Mouse (Mus musculus): ENCODE data around the gene Rcor2.
A peak's percentile ranks its signal among the peaks of the same experiment; 100 is the strongest.

Rcor2 gene

GRCm38 (mm10) chr19:7265478-7266191 lies 1.5 kb upstream of the Rcor2 start:
- no peak for DNase-seq

GRCm38 (mm10) chr19:7266421-7266831 lies 699 bp upstream of the Rcor2 start:
- DNase-seq = no peak

GRCm38 (mm10) chr19:7267781-7268721 lies 926 bp downstream of the Rcor2 start:
- DNase-seq = peak; percentile 95

GRCm38 (mm10) chr19:7268722-7269090 lies 1.6 kb downstream of the Rcor2 start:
- peak; percentile 92 for DNase-seq

GRCm38 (mm10) chr19:7269290-7270044 lies 2.3 kb downstream of the Rcor2 start:
- DNase-seq = no peak

GRCm38 (mm10) chr19:7273486-7273885 lies 6.4 kb downstream of the Rcor2 start:
- DNase-seq = no peak

GRCm38 (mm10) chr19:7274326-7274990 lies 7.3 kb downstream of the Rcor2 start:
- peak; percentile 53 for DNase-seq

- no peak for DNase-seq
These were observed 8.1 kb downstream of the Rcor2 start for GRCm38 (mm10) chr19:7275131-7275789.

GRCm38 (mm10) chr19:7276053-7276659 lies 9.0 kb downstream of the Rcor2 start:
- no peak for DNase-seq

- DNase-seq = no peak
These were observed 9.7 kb downstream of the Rcor2 start for GRCm38 (mm10) chr19:7276796-7277195.

- DNase-seq = no peak
These were observed 11.2 kb downstream of the Rcor2 start for GRCm38 (mm10) chr19:7278200-7278906.

- peak; percentile 79 for DNase-seq
These were observed 12.0 kb downstream of the Rcor2 start for GRCm38 (mm10) chr19:7279114-7279513.

GRCm38 (mm10) chr19:7280557-7281330 lies 13.6 kb downstream of the Rcor2 start:
- DNase-seq = no peak

GRCm38 (mm10) chr19:7286563-7287315 lies 19.6 kb downstream of the Rcor2 start:
- DNase-seq = no peak

- no peak for DNase-seq
These were observed 21.2 kb downstream of the Rcor2 start for GRCm38 (mm10) chr19:7288288-7288687.

GRCm38 (mm10) chr19:7289767-7290166 lies 22.6 kb downstream of the Rcor2 start:
- no peak for DNase-seq

GRCm38 (mm10) chr19:7291958-7292709 lies 25.0 kb downstream of the Rcor2 start:
- no peak for DNase-seq

GRCm38 (mm10) chr19:7294098-7294876 lies 27.2 kb downstream of the Rcor2 start:
- peak; percentile 51 for DNase-seq
